Mouse (Mus musculus) heart, adult 2 months (tissue): ENCODE results near the gene A030003K21Rik. TPM values are rescaled to one million over a fixed set of nuclear protein-coding genes. Genes with fewer than 3 reads are reported as not detected.
"Not testable (repeated sequence)": the region's sequence is repeated elsewhere in the genome, so short reads cannot be mapped to it uniquely, and the experiment has no call there.

Source experiments
- DNase-seq, 2 experiments: peaks; one replicate each; pipeline ENCODE4 v3.0.0; 2021
- H3K27ac ChIP-seq: fragments of 200-600 bp; 2 replicates; pipeline ENCODE4 v1.8.1; 2022
- H3K27me3 ChIP-seq: fragments of 200-500 bp; 2 replicates; pipeline ENCODE4 v1.6.1; 2012; ENCODE audit warnings: mild to moderate bottlenecking, low read length, inconsistent platforms, mixed read lengths; ENCODE audit not compliant: control insufficient read depth, insufficient read depth
- H3K36me3 ChIP-seq: fragments of 200-500 bp; 2 replicates; pipeline ENCODE4 v1.6.1; 2012; ENCODE audit warnings: low read length, inconsistent platforms; ENCODE audit not compliant: control insufficient read depth, insufficient read depth
- H3K4me1 ChIP-seq: fragments of 200-500 bp; 2 replicates; pipeline ENCODE4 v1.6.1; 2011; ENCODE audit warnings: low read length; ENCODE audit not compliant: control insufficient read depth, insufficient read depth
- H3K4me3 ChIP-seq: fragments of 200-600 bp; 2 replicates; pipeline ENCODE4 v1.8.1; 2022
- H3K79me2 ChIP-seq: fragments of 200-500 bp; replicated peaks from 2 replicates; pipeline ENCODE4 v1.6.1; 2012; ENCODE audit warnings: mild to moderate bottlenecking, inconsistent platforms, low read length, moderate library complexity, mixed read lengths; ENCODE audit not compliant: control insufficient read depth, insufficient read depth
- H3K9ac ChIP-seq: fragments of 200-500 bp; 2 replicates; pipeline ENCODE4 v1.6.1; 2012; ENCODE audit warnings: low read depth, mild to moderate bottlenecking, control low read depth, inconsistent platforms, low read length, mixed read lengths
- CTCF ChIP-seq: fragments of 200-600 bp; IDR thresholded peaks from 2 replicates; pipeline ENCODE4 v1.8.1; 2022; ENCODE audit warnings: antibody characterized with exemption, mild to moderate bottlenecking, moderate library complexity
- EP300 ChIP-seq: fragments of 200-500 bp; IDR thresholded peaks from 2 replicates; pipeline ENCODE4 v1.6.1; 2011; ENCODE audit warnings: low read depth, low read length, control low read depth; ENCODE audit not compliant: insufficient read depth
- POLR2A ChIP-seq: fragments of 200-500 bp; IDR thresholded peaks from 2 replicates; pipeline ENCODE4 v1.6.1; 2011; ENCODE audit warnings: mild to moderate bottlenecking, low read depth, low read length, control low read depth; ENCODE audit not compliant: insufficient read depth
- WGBS: fragments of 180-500 bp; shearing (Covaris S2); methylation state at CpG from one replicate; pipeline ENCODE4 v1.1.7; 2018; 5-methylcytosine and 5-hydroxymethylcytosine counted together
- intact Hi-C: fragments of 180-260 bp; cut with DNase I; formaldehyde crosslinking; loops from one replicate; pipeline ENCODE4 v1.15.1; 2025
- polyA plus RNA-seq: library from polyadenylated mRNA; depleted of rRNA; stranded (reverse); fragments of >200 nt; gene quantifications from 2 replicates; pipeline ENCODE4 v1.2.3, GENCODE M21; 2012
- total RNA-seq, 2 experiments: library from RNA; stranded (reverse); gene quantifications; 2 replicates each; pipeline ENCODE4 v1.2.3; 2021

Gene A030003K21Rik
- total and polyA plus RNA-seq, 3 experiments, result not detected

DNA sequence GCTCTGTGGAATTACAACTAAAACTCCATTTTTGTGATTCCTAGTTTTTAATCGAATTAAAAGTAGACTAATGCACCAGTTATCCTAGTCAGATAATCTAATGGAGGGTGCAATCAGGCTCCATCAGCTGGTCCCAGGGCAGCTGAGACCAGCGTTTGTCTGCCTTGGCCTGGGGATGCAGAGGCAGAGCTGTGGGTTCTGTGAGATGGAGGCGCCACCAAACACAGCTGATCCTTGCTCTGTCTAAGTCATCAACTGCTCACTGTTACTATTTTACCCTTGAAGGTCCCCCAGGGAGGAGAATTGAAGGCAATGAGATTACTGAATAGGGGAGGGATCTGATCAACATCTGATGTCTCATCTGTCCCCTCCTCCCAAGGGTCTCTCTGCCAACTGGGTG lies 23.2 kb upstream of the A030003K21Rik start:
- Histone ChIP-seq H3K27me3 (no peaks in the 10 kb centered on the region), H3K79me2 (no peaks in the 10 kb centered on the region), H3K27ac (no peak overlapping the region), H3K36me3 (no peaks in the 10 kb centered on the region), H3K4me3 (no peak overlapping the region), H3K9ac (no peak overlapping the region), H3K4me1 (no peaks in the 10 kb centered on the region)
- no peak for TF ChIP-seq CTCF
- TF ChIP-seq POLR2A, result no peak
- no peak for TF ChIP-seq EP300
- 67% methylated on average over 3 of the region's 3 CpGs for WGBS
- no peak for DNase-seq
- intact Hi-C loops, result no loop called here

- no peak within 1 kb of the TSS for H3K9ac ChIP-seq
- no peak for DNase-seq
- no peak within 1 kb of the TSS for H3K27ac ChIP-seq
- intact Hi-C loops, result no loop called here
- WGBS, result 79% methylated on average over 11 of the region's 11 CpGs
- H3K4me3 ChIP-seq, result no peak within 1 kb of the TSS
- no peaks in the 10 kb centered on the region for H3K27me3 ChIP-seq
- TF ChIP-seq EP300, result no peak
- TF ChIP-seq POLR2A, result no peak
- TF ChIP-seq CTCF, result no peak
- H3K4me1 ChIP-seq, result no peaks in the 10 kb centered on the region
- no peaks in the 10 kb centered on the region for H3K79me2 ChIP-seq
- H3K36me3 ChIP-seq, result no peaks in the 10 kb centered on the region
Measured at GRCm38 (mm10) chr1:82959870-82960385, 16.7 kb upstream of the A030003K21Rik start, which contains the start of gene Gm47955. TSS of gene Gm47955 (plus strand) at chr1:82960286.

DNA sequence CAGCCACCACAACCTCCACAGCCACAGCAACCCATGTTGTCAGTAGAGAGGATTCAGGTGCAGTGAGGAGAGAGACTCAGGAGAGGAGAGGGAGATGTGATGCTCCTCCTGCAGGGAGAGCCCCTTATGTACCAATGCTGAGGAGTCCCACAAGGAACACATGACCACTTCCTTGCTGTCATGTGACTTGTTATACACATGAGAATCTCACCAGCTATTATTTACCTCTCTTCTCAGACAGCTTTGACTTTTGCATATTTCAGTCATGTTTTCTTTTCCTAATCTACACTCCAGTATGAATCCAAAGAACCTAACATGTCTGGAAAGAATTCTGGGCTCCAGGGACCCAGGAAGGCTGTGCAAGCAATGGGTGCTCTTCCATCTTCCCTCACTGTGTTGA lies 12.7 kb upstream of the A030003K21Rik start, which contains the start of gene Gm7544:
TSS of gene Gm7544 (minus strand) at position 101 of the 400 bp plus-strand sequence.
- H3K9ac ChIP-seq, H3K79me2 ChIP-seq, intact Hi-C loops, H3K4me3 ChIP-seq, H3K27me3 ChIP-seq, H3K4me1 ChIP-seq, DNase-seq, H3K36me3 ChIP-seq, H3K27ac ChIP-seq: not testable (repeated sequence)

DNA sequence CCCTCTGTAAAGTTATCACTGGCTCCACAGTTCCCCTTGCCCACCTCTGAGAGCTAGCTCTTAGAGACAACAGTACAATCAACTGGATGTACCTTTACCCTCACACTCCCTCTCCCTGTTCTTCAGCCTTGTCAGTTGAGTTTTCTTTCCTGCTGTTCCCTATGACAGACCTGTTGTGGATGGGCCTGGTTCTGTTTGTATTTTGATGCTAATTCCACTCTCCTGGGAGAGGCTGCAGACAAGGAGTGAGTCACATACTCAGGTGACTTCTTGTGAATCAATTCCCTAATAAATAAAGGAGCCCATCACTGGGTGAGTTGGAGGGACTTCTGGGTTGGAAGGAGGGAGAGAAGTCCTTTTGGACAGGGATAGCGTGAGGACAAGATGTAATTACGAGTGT lies 5.4 kb upstream of the A030003K21Rik start:
- no peaks in the 10 kb centered on the region for H3K4me1 ChIP-seq
- H3K4me3 ChIP-seq, result no peak overlapping the region
- H3K9ac ChIP-seq, result no peak overlapping the region
- no peaks in the 10 kb centered on the region for H3K27me3 ChIP-seq
- no peak for TF ChIP-seq EP300
- TF ChIP-seq CTCF, result no peak
- TF ChIP-seq POLR2A, result no peak
- H3K27ac ChIP-seq, result no peak overlapping the region
- DNase-seq, result no peak
- no peaks in the 10 kb centered on the region for H3K36me3 ChIP-seq
- WGBS, result 91% methylated on average over 2 of the region's 2 CpGs
- H3K79me2 ChIP-seq, result no peaks in the 10 kb centered on the region
- intact Hi-C loops, result no loop called here

GRCm38 (mm10) chr1:82946029-82946428 lies 2.8 kb upstream of the A030003K21Rik start:
- H3K27me3 ChIP-seq, H3K4me3 ChIP-seq, H3K79me2 ChIP-seq, H3K36me3 ChIP-seq, H3K27ac ChIP-seq, intact Hi-C loops, H3K9ac ChIP-seq, DNase-seq, H3K4me1 ChIP-seq: not testable (repeated sequence)
- WGBS, result 100% methylated on average over 2 of the region's 2 CpGs

- H3K4me3 ChIP-seq, H3K79me2 ChIP-seq, DNase-seq, H3K27me3 ChIP-seq, H3K27ac ChIP-seq, H3K4me1 ChIP-seq, intact Hi-C loops, H3K36me3 ChIP-seq, H3K9ac ChIP-seq: not testable (repeated sequence)
- 77% methylated on average over 2 of the region's 2 CpGs for whole genome bisulfite sequencing
Measured at GRCm38 (mm10) chr1:82942505-82942904, 683 bp downstream of the A030003K21Rik start.

DNA sequence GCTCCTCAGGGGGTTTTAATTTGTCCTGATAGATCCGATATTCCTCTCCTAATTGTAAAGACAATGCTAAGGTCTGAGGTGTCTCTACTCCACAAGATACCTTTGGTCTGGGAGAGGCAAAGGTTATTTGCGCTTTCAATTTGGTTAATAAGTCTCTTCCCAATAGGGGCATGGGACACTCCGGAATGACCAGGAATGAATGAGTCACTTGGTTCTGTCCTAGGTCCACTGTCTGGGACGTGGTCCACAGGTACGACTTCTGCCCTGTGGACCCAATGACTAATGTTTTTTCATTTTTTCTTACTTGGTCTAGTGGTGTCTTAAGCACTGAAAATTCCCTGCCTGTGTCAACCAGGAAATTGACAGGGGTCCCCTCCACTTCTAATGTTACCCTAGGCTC lies 4.5 kb downstream of the A030003K21Rik start:
- WGBS, result 95% methylated on average over 5 of the region's 5 CpGs

GRCm38 (mm10) chr1:82931326-82931725 lies 11.9 kb downstream of the A030003K21Rik start, which contains the start of gene Gm6217:
TSS of gene Gm6217 (minus strand) at chr1:82931399.
- H3K4me3 ChIP-seq, DNase-seq, intact Hi-C loops, H3K79me2 ChIP-seq, H3K36me3 ChIP-seq, H3K4me1 ChIP-seq, H3K27me3 ChIP-seq, H3K27ac ChIP-seq, H3K9ac ChIP-seq: not testable (repeated sequence)
- no CpG with 5 or more reads among the region's 6 CpGs for WGBS

More for the DNA sequence above, 4.5 kb downstream of the A030003K21Rik start:
- H3K79me2 ChIP-seq, result no peaks in the 10 kb centered on the region
- no peak for DNase-seq
- intact Hi-C loops, result no loop called here
- TF ChIP-seq CTCF (no peak), EP300 (no peak), POLR2A (no peak)
- no peaks in the 10 kb centered on the region for H3K4me1 ChIP-seq
- H3K36me3 ChIP-seq, result no peaks in the 10 kb centered on the region
- no peaks in the 10 kb centered on the region for H3K27me3 ChIP-seq
- no peak overlapping the region for H3K9ac ChIP-seq
- H3K27ac ChIP-seq, result no peak overlapping the region
- no peak overlapping the region for H3K4me3 ChIP-seq

GRCm38 (mm10) chr1:82930558-82930957 lies 12.6 kb downstream of the A030003K21Rik start:
- intact Hi-C loops, DNase-seq, H3K4me3 ChIP-seq, H3K9ac ChIP-seq, H3K4me1 ChIP-seq, H3K79me2 ChIP-seq, H3K27ac ChIP-seq, H3K36me3 ChIP-seq, H3K27me3 ChIP-seq: not testable (repeated sequence)
- WGBS, result 85% methylated on average over 3 of the region's 3 CpGs
